Mouse (Mus musculus) thymus, postnatal 36 days (tissue): ENCODE data around the gene Zbtb32.
A peak's percentile ranks its signal among the peaks of the same experiment; 100 is the strongest.

Source experiments
- DNase-seq, 2 experiments: peaks; one replicate each; pipeline ENCODE4 v3.0.0; 2022; ENCODE audit warnings: mixed read lengths in 2 of 2

Zbtb32 gene

DNA sequence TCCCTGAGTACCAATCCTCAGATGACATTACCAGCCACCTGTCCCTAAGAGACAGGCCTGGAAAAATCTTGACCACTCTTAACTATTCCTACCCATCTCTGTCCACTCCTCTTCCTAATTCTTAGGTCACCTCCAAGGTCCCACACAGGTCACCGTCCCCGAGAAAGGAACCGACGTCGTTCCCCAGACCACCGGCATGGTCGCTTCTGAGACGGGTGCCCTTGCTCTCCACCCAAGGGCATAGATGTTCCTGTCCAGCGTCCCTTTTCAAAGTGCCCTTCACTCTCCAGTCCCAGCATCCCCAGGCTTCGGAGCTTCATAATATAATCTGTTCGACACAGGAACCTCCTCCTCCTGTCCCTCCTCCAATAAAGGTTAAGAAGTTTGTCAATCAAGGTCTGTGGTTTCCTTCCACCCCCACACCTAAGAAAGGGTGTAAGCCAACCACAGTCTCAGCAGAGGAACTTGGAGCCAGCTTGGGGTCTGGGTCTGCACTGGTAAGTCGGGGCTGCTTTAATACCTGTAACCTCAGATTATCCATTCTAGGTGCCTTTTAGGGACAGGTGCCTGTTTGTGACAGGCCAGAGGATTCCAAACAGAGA, 33.6 kb downstream of the Zbtb32 start, which contains the start of gene Igflr1:
TSS of gene Igflr1 (plus strand) at position 458 of the 602 bp plus-strand sequence.
- no peak for DNase-seq

DNA sequence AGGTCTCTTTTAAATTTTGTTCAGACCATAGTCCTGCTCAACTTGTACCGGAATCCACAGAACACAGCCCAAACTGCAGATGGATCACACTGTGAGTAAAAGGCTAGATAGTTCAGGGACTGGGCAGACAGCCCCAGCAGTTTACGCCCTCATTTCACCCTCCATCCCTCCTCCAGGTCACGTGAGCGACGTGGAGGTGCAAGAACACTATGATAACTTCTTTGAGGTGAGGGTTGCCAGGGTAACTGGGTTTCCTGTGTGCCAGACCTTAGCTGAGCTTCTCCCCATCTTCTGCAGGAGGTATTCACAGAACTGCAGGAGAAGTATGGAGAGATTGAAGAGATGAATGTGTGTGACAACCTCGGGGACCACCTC, 34.8 kb downstream of the Zbtb32 start:
- peak; percentile 57 to 70 for DNase-seq

DNA sequence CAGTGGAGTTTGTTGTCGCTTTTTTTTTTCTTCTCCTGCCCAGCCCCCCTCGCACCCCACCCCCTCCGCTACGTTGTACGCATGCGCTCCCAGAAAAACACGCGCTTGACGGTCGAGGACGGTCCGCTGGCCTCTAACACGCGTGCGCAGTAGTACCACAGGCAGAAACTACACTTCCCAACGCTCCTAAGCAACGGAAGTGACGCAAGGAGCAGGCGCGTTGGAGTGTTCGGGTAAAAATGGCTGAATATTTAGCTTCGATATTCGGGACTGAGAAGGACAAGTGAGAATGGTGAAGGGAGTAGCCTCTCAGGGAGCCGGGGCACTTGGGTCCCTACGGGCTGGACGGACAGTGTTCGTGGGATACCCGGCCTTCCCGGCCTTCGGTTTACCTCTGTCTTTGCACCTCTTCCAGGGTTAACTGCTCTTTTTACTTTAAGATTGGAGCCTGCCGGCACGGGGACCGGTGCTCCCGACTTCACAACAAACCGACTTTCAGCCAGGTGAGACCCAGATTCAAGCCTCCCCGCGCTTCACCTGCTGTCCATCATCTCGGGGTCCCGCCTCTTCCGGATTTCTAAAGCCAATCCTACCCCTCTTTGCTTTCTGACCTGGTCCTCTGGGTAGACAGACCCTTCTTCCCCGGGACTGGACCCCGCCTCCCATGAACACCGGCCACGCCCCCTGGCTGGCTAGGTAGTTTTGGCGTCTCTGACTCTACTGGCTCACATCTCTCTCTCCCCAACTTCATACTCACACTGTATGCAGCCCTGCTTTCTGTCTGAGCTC, 35.4 kb downstream of the Zbtb32 start, which contains the start of the genes U2af1l4, Gm49396 and Psenen:
TSS of gene U2af1l4 (plus strand) at position 185 of the 789 bp plus-strand sequence.
TSS of gene Gm49396 (plus strand) at position 228 of the 789 bp plus-strand sequence.
TSS of gene Psenen (minus strand) at position 511 of the 789 bp plus-strand sequence.
- DNase-seq, result peak; percentile 93 to 95

DNA sequence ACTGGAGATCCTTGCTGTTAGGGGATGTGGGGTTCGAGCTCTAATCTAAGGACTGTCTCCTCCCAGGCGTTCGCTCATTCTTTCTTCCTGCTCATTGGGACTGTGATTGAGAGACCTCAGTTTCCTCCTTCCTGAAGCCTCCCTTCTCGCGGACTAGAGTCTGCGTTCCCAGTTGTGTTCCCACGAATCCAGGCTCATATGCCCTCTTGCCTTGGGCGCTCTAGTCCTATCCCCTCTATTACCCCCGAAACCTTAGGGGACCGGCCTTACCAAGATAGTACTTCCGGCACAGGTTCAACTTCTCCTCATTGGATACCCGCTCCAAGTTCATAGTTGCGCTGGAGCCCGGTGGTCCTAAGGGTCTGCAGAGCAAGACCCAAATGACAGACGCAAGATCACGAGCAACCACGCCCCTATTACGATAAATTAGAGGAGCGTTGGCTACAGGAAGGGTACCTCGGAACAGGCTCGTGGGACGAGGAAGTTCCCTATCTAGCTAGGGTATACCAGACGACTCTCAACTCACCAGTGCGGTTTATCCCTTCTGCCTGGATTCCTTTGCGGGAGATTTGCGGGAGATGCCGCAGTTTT, 36.1 kb downstream of the Zbtb32 start:
- no peak for DNase-seq

DNA sequence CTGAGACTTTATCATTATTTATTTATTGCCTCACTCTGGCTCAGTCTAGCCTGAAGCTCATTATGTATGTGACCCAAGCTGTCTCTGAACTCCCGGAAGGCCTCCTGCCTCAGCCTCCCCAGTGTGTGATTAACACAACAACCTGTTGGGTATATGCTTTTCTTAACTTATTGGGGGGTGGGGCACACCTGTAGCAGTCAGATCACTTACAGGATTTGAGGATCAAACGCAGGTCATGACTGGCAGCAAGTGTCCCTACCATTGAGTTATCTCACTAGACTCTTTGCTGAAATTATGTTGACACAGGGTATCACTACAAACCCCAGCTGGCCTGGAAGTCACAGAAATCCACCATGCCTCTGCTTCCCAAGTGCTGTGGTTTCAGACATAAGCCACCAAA, 38.4 kb downstream of the Zbtb32 start:
- no peak for DNase-seq

DNA sequence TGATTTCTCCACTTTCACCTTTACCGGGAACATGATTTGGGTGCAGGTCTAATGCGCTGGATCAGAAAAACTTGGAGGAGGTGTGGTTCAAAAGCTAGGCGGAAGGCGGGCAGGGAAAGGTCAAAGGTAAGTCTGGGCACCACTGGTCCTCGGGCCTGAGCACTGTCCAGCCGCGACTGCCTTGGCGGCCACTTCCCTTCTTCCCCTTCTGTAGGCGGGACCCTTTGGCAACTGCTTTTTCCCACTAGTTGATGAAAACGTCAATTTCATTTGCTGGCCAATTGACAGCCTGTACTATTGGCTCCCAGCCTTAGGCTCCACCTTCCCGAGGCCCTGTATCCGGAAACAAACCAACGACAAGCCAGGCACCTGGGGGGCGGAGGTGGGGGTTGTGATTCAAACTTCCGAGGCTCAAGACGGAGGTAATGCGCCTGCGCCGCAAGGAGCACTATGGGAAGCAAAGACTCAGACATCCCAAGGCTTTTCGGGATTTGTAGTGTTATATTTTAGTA, 39.2 kb downstream of the Zbtb32 start, which contains the start of gene Lin37:
TSS of gene Lin37 (minus strand) at position 396 of the 512 bp plus-strand sequence.
- peak; percentile 91 to 96 for DNase-seq

DNA sequence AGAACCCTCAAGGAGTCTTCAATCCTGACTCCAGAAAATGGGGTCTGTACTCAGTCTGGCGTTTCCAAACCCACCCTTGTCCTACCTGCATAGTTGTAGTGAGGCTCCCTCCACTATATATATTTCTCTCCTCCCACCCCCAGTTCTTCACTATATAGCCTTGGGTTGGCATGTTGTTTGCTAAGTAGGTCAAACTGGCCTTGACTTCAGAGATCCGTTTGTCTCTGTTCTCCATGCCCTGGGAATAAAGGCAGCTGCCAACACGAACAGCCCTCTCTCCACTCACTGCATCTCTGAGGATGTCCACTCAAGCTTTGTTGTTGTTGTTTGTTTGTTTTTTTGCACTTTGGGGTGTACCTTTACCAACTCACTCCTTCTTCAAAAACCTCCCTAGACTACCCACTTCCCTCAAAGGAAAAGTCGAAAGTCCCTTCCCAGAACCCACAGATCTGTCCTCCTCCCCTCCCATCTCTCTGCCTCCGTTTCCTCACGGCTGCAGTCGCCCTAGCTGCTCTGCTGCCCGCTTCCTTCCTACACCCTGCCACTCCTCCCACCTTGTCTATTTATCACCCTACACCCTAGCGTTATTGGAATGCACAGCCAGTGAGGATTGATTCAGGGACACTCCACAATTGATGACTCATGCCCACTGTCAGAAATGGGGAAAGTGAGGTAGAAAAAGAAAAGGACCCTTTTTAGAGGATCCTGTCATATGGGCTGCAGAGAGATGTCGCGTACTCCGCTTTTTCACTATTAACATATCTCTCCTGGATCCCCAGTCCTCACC, 39.9 kb downstream of the Zbtb32 start:
- no peak for DNase-seq

DNA sequence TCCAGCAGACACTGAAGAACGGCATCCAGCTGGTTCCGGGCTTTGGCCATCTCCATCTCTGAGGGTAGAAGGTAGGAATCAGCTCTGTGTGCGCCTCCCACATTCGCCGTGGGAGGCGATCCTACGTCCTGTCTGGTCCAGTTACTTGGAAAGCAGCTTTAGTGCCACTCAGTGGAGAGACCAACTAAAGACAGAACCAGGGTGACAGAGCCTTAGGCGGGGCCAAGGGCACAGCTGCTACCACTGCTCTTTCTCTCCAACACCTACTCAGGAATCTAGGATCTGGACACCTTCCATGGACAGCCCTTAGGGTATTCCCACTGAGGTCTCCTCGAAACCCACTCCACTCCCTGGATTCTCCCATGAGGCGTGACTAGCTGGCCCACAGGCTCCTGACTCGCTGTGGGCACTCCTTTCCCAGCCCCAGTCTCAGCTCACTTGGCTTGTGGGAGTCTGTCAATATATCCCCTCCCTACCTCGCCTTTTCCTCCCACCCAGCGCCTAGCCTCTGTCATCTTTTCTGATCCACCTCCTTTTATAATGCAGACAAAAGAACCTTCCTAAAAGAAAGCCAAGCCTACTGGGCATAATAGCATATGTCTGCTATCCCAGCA, 40.7 kb downstream of the Zbtb32 start:
- DNase-seq, result no peak

DNA sequence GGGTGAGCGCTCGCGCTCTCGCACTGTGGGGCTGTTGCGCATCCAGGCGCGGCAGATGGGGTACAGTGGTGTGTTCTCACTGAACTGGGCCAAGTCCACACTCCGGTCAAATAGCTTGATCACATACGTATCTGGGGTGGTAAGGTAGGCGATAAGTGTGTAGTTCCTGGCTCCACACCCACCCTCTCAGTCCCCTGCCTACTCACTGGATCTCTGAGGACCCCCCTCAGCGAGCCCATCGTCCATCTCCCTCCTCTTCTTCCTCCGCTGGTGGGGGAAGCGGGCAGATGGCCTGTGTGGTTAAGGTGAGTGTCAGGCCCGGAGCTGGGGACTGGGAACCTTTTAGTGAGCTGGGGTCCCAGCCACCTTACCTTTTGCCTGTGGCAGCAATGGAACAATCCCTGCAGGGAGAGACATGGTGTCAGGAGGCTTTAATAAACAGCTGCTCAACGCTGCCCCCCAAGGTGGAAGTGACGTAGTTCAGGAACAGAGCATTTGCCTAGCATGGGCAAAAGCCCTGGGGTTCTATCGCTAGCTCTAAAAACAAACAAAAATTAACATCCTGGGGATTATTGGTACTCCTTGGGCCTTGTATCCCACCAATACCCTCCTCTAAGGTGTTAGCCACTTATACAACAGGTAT, 41.7 kb downstream of the Zbtb32 start:
- DNase-seq, result no peak

DNA sequence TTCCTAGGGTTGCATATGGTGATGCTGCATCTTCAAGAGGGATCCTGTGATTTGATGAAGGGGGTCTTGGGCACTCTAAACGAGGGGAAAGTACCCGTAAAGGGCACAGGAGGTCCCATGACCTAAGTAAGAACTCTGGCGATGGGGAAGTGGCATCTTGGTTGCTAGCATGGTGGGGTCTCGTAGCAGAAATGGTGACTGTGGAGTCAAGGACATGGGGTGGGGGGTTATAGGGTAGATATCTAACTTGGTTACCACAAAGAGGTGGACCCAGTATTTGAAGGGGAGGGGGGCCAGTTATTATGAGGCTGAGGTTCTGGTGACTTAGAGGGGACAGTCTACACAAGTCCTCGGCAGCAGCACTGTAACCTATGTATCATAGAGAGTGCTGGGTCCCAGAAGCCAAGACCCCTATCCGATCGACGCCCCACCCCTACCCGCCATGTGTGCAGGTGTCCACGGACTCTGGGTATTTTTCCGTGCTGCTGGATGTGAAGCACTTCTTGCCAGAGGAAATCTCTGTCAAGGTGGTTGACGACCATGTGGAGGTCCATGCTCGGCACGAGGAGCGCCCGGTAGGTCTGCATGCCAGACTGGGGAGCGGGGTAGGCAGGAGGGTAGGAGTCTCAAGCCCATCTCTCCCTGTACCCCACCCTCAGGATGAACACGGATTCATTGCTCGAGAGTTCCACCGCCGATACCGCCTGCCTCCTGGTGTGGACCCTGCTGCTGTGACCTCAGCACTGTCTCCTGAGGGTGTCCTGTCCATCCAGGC, 44.7 kb downstream of the Zbtb32 start:
- peak in 1 of 2 experiments; percentile 21 for DNase-seq

DNA sequence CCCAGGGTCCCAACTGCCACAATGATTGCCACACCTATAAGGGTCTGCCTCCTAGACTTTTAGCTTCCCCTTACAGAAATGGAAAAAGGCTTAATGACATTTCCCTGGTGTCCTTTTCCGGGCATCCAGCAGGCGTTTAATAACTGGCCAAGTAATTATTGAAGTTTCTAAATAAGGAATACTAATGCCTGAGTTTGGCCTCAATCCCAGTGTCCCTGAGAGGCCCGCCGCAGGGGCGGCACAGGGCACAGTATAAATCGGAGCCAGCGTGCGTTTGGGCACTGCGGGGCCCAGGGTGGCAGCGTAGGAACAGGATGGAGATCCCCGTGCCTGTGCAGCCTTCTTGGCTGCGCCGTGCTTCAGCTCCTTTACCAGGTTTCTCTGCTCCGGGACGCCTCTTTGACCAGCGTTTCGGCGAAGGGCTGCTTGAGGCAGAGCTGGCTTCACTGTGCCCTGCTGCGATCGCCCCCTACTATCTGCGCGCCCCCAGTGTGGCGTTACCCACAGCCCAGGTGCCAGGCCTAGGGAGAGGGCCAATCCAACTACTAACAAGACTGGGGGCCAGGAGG, 45.6 kb downstream of the Zbtb32 start:
- peak; percentile 34 to 53 for DNase-seq

DNA sequence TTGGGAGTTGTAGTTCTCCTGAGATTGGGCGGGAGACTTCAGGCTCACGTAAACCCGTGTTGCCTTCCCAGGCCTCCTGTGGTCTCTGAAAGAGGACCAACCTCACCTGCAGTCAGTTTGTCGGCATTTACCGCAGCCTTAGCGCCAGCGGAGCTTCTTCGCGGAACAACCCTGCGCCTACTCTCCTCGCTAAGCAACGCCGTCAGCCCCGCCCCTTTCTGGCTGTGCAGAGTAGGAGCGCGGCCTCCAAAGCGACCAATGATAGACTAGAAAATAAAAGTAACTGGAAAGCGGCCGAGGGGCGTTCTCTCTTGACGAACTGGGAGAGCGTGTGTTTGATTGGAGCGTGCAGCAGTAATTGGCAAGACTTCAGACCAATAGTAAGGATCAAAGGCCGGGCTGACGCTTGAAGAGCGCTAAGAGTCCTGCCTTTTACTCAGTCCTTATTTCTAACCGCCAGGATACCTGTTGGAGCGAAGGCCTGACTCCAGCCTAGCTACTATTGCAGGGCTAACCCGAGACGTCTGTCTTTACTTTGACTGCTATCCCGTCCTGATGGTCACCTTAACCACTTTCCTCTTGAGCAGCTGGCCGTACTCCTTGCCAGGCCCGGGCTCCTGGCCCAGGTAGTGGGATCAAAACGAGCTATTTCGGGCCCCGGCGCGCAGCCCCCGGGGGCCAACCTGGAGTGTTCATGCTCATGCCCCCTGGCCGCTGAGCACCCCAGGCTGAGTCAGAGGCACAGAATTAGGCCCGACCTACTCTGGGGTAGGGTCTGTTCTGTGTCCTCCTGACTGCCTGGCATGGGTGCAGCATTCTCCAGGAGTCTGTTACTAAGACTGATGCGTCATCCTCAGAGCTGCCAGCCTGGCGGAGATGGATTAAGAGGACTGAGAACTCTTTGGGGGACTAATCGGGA, 46.3 kb downstream of the Zbtb32 start, which contains the start of the genes Hspb6 and Proser3:
TSS of gene Hspb6 (plus strand) at position 77 of the 919 bp plus-strand sequence.
TSS of gene Proser3 (minus strand) at position 198 of the 919 bp plus-strand sequence.
- peak; percentile 95 to 96 for DNase-seq

DNA sequence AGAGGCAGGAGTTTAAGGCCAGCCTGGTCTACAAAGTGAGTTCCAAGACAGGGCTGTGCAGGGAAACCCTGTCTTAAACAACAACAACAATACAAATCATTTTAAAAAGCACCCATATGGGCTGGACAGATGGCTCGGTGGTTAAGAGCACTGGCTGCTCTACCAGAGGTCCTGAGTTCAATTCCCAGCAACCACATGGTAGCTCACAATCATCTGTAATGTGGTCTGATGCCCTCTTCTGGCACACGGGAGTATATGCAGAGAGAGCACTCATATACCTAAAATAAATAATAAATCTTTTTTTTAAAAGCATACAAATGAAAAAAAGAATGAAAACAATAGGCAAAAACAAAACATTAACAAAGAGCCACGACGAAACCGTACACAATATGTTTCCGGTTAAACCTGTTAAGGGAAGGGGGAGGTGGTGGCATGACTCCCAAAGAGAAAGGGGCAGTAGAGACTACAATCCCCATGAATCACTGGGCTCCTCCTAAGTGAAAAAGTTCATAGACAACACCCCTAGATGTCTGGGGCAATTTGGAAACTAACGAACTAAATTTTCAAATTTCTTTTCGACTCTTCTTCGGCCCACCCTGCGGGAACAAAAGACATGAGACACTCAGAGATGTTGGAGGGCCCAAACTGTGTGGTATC, 47.1 kb downstream of the Zbtb32 start:
- DNase-seq, result no peak

DNA sequence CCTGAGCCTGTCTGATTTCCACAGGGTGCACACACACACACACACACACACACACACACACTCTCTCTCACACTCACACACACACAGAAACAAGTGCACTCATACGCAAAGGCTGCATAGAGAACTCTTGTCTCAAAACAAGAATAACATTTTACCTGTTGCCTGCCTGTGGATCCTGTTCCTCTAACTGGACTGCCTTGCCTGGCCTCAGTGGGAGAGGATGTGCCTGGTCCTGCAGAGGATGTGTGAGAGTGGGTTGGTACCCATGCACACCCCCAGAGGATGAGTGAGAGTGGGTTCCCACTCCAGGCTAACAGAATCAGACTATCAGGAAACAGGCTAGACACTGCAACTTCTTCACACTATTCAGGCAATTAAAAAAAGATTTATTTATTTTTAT, 48.1 kb downstream of the Zbtb32 start:
- no peak for DNase-seq

DNA sequence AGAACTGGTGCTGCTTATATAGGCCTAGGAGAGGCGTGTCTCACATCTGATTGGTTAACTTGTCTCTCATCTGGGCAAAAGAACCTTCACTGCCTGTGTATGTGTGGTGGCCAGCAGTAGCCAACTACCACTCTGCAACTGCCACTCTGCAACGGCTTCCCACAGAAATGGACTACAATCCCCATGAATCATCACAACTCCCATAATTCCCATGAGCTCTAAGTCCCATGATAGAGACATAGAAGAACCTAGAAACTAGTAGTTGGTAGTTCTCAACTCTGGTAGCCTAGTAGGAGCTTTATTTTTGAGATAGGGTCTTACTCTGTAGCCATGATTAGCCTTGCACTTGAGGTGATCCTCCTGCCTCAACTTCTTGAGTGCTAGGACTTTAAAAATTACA, 48.8 kb downstream of the Zbtb32 start:
- DNase-seq, result no peak

DNA sequence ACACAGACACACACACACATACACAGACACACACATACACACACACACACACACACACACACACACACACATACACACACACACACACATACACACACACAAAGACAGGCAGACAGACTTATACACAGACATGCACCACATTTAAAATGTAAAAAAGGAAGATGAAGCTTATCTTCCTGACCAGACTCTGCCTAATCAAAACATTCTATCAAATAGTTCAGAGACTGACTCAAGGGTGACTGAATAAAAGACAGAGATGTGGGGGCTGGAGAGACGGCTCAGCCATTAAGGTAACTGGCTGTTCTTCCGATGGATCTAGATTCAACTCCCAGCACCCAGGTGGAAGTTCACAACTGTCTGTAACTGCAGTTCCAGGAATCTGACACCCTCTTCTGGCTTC, 54.4 kb downstream of the Zbtb32 start:
- DNase-seq, result no peak

DNA sequence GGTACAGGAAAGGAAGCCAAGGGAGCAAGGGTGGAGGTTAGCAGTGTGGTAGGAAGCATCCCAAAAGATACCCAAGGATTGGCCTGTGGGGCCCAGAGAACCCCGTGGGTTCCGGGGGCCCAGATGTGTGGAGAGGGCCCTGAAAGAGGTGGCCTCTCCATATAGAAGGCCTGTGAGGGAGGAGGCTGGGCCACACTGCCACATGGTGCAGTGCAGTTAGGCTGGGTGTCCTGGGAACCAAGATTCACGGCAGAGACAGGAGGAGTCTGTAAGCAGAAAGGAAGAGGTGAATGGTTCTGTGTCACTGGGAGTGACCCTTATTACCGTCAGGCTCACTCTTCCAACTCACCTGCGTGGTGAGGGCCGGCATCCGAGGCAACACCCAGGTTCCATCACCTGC, 58.1 kb downstream of the Zbtb32 start:
- DNase-seq, result no peak
